Mouse (Mus musculus) lung, embryonic 14.5 days (tissue): ENCODE measurements around the gene Fam192a. TPM values are rescaled to one million over a fixed set of nuclear protein-coding genes. Genes with fewer than 3 reads are reported as not detected.

ENCODE experiments used
- ATAC-seq: fragments of 200-750 bp; cut with Nextera tagmentation; 2 replicates; pipeline ENCODE4 v1.8.0; 2017; ENCODE audit warnings: mild to moderate bottlenecking, moderate TSS enrichment, moderate library complexity; ENCODE audit not compliant: insufficient read depth
- DNase-seq: peaks from one replicate; pipeline ENCODE4 v3.0.0-alpha.2; 2015
- H3K27ac ChIP-seq: fragments of 300-500 bp; sonication (generic); 2 replicates; pipeline ENCODE4 v1.5.1; 2014; ENCODE audit warnings: low read depth, mild to moderate bottlenecking, moderate library complexity
- H3K27me3 ChIP-seq: fragments of 300-500 bp; sonication (generic); 2 replicates; pipeline ENCODE4 v1.6.1; 2014; ENCODE audit warnings: low read length, control low read depth; ENCODE audit not compliant: insufficient read depth
- H3K36me3 ChIP-seq: fragments of 300-500 bp; sonication (generic); 2 replicates; pipeline ENCODE4 v1.6.1; 2014; ENCODE audit warnings: control low read depth; ENCODE audit not compliant: insufficient read depth
- H3K4me1 ChIP-seq: fragments of 300-500 bp; sonication (generic); 2 replicates; pipeline ENCODE4 v1.6.1; 2014; ENCODE audit warnings: antibody characterized with exemption, control low read depth; ENCODE audit not compliant: insufficient read depth
- H3K4me2 ChIP-seq: fragments of 300-500 bp; sonication (generic); 2 replicates; pipeline ENCODE4 v1.6.1; 2014; ENCODE audit warnings: mild to moderate bottlenecking
- H3K4me3 ChIP-seq: fragments of 300-500 bp; sonication (generic); 2 replicates; pipeline ENCODE4 v1.5.1; 2014; ENCODE audit warnings: low read depth, low read length
- H3K9ac ChIP-seq: fragments of 300-500 bp; sonication (generic); 2 replicates; pipeline ENCODE4 v1.6.1; 2014
- H3K9me3 ChIP-seq: fragments of 300-500 bp; sonication (generic); 2 replicates; pipeline ENCODE4 v1.6.1; 2016; ENCODE audit warnings: low read depth, low read length, control low read depth
- CTCF ChIP-seq: IDR thresholded peaks from 2 replicates; pipeline ENCODE4 v1.5.1; 2016; ENCODE audit warnings: antibody characterized with exemption, low read depth
- WGBS: fragments of 180-500 bp; shearing (Covaris S2); extraction: QIAGEN DNeasy Blood & Tissue Kit; methylation state at CpG from one replicate; pipeline ENCODE4 v1.1.7; 2014; 5-methylcytosine and 5-hydroxymethylcytosine counted together
- polyA plus RNA-seq: library from polyadenylated mRNA; unstranded; fragments of >200 nt; fragmentation: Nextera tagmentation; extraction: Ambion mirVana; gene quantifications from 2 replicates; pipeline ENCODE4 v1.2.1, GENCODE M21; 2014

Fam192a gene
- polyA plus RNA-seq, 1 experiment from 2014 or later = 51.2 TPM

DNA sequence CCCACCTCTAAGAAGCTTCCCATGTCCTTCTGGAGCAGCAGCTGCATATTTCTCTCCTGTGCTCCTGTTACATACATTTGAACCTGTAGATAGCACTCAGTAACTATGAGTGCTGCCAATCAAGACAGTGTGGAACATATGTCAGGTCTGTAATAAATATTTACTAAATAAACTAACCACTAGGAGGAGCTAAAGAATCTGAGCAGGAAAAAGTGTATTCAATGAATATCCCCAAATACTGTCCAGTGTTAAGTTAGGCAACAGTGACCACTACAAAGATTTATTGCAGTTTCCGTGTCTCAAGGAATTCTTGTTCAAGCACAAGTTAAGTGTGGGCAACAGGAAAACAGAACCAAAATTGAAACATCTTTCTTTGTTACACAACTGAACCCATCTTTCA lies 7.6 kb downstream of the Fam192a start:
- Histone ChIP-seq H3K27me3 (no peaks in the 10 kb centered on the region), H3K9ac (no peak overlapping the region), H3K36me3 (no peaks in the 10 kb centered on the region; the same call in 1 of the 2 replicates), H3K4me2 (no peak overlapping the region), H3K4me1 (no peaks in the 10 kb centered on the region), H3K9me3 (no peaks in the 10 kb centered on the region), H3K4me3 (no peak overlapping the region), H3K27ac (no peak overlapping the region)
- peak; percentile 45; the same call in 1 of the 2 replicates for TF ChIP-seq CTCF
- ATAC-seq (no peak), DNase-seq (peak; percentile 42)
- WGBS = 54% methylated on average over 1 of the region's 1 CpGs

DNA sequence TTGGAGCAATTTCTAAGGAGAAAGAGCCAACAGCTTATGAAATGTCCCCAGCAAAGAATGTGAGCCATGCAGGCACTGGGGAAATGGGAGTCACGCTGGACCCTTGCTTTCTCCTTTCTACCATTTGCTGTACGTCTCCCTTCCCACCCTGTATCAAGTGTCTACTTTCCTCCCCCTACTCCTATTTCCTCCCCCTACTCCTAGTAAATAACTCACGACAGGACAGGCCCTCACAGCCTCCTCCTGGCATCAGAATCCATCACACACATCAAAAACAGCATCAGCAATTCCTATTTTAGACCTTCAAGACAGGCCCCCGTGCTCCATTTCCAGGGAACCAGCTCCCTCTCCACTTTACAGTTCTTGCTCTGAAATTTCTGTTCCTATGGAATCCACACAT lies 10.1 kb downstream of the Fam192a start:
- H3K4me2 ChIP-seq = no peak overlapping the region
- no peaks in the 10 kb centered on the region for H3K4me1 ChIP-seq
- no peak overlapping the region for H3K4me3 ChIP-seq
- no peaks in the 10 kb centered on the region for H3K27me3 ChIP-seq
- H3K27ac ChIP-seq = no peak overlapping the region
- peaks cover 9% of the 10 kb centered on the region for H3K36me3 ChIP-seq
- H3K9ac ChIP-seq = no peak overlapping the region
- ATAC-seq (no peak), DNase-seq (no peak)
- H3K9me3 ChIP-seq = no peaks in the 10 kb centered on the region
- 83% methylated on average over 4 of the region's 4 CpGs for WGBS
- TF ChIP-seq CTCF = no peak

DNA sequence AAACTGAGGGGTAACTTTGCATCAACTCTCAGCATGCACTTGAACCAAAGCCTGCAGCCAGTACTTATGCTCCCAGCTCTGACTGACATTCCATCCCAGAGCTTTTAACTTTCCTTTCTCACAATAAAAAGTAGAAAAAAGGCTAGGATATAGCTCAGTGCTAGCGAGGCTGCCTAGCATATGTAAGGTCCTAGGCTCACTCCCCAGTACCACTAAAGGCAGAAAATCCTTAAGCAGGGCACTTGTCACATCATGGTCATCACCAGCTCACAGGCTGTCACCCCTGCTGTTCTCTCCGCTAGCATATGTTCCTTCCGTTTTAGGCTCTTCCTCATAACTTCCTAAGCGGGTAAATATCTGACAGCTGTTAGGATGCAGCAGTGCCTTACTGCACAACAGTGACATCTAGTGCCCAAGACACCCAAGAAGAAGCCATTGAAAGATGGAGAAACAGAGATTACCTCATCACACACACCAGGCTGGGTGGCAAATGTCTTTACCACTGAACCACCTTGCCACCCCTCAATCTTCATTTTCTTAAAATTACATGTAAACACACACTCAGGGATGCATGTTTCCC lies 17.5 kb downstream of the Fam192a start:
- Histone ChIP-seq H3K9ac (no peak overlapping the region), H3K9me3 (no peaks in the 10 kb centered on the region), H3K27me3 (no peaks in the 10 kb centered on the region), H3K27ac (no peak overlapping the region), H3K4me2 (no peak overlapping the region), H3K4me3 (no peak overlapping the region), H3K36me3 (peaks cover 74% of the 10 kb centered on the region), H3K4me1 (no peaks in the 10 kb centered on the region)
- ATAC-seq = peak; percentile 35; the same call in 1 of the 2 replicates
- 52% methylated on average over 4 of the region's 4 CpGs for WGBS
- DNase-seq = peak; percentile 77
- TF ChIP-seq CTCF = peak; percentile 67

DNA sequence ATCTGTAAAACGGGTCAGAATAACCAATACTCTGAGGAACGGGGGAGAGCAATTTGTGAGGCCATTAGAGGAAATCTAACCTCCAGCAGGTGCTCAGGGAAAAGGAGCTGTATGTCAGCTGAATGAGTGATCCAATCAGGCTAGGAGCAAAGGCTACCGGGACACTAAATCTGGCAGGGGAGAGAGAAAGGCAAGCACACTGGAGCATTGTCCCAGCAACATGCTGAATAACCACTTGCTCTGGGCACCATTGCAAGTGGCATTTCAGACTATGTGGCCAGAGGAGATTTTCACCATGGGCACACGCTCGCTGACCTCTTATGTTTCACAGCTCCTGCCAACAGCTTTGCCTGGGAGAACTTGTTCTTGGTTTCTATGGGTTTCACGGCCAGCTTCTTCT lies 19.2 kb downstream of the Fam192a start:
- peaks cover 91% of the 10 kb centered on the region for H3K36me3 ChIP-seq
- no peak for TF ChIP-seq CTCF

DNA sequence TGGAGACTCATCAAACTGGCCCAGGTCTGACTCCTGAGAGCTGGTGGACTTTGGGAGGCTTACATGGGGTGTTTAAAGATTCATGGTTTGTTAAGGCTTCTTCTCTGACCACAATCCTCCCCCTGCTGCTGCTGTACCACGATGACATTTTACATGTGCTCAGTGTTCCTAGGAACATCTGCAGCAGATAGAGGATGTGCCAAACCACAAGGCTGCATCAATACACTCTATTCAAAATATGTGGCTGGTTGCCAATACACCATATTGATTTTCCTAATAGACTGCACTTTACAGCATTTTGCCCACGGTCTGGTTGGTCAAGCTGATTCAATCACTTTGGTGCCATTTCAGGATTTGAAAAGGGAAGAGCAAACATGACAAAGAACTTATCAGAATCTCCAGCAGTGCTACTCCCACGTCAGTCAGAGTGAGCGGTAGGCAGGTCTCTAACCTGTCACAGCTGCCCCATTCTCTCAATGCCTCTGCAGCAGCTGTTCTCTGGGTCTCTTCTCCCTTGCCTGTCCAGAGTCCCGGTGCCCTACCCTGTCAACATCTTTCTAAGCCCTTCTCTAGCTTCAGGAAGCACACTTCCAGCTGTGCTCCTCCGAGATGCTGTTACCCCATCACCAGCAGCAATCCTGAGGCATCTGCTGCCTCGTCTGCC lies 19.8 kb downstream of the Fam192a start:
- H3K36me3 ChIP-seq = peaks cover 91% of the 10 kb centered on the region

More for the DNA sequence above, 19.2 kb downstream of the Fam192a start:
- Histone ChIP-seq H3K9ac (no peak overlapping the region), H3K27ac (no peak overlapping the region), H3K4me3 (no peak overlapping the region), H3K27me3 (no peaks in the 10 kb centered on the region), H3K4me2 (no peak overlapping the region), H3K4me1 (no peaks in the 10 kb centered on the region), H3K9me3 (no peaks in the 10 kb centered on the region)
- WGBS = 91% methylated on average over 6 of the region's 6 CpGs
- ATAC-seq (no peak), DNase-seq (no peak)

DNA sequence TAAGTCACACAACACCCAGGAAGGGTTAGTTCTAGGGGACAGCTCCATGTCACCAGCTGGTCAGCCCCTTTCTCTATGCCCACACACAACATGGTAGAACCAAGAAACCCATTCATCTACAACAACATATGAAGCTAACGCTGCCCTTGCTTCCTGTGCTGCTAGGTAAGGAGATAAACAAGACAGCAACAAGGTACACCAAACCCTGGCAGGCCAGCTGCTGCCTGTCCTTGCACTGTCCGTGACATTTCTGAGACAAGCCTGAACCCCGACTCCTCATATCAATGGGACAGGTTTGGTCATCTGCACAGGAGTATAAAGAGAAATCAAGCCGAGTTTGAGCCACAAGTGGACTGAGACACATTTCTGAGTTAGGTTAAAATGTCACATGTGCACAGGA lies 26.6 kb downstream of the Fam192a start:
- Histone ChIP-seq H3K4me3 (no peak overlapping the region), H3K27ac (no peak overlapping the region), H3K4me2 (no peak overlapping the region), H3K4me1 (no peaks in the 10 kb centered on the region), H3K9me3 (no peaks in the 10 kb centered on the region), H3K36me3 (peaks cover 70% of the 10 kb centered on the region), H3K9ac (no peak overlapping the region), H3K27me3 (no peaks in the 10 kb centered on the region)
- DNase-seq (no peak), ATAC-seq (no peak)
- WGBS = 88% methylated on average over 4 of the region's 4 CpGs
- TF ChIP-seq CTCF = no peak

More for the DNA sequence above, 19.8 kb downstream of the Fam192a start:
- Histone ChIP-seq H3K4me2 (no peak overlapping the region), H3K9ac (no peak overlapping the region), H3K9me3 (no peaks in the 10 kb centered on the region), H3K4me3 (no peak overlapping the region), H3K4me1 (no peaks in the 10 kb centered on the region), H3K27ac (no peak overlapping the region), H3K27me3 (no peaks in the 10 kb centered on the region)
- WGBS = 81% methylated on average over 7 of the region's 7 CpGs
- DNase-seq = no peak
- no peak for ATAC-seq
- TF ChIP-seq CTCF = no peak

DNA sequence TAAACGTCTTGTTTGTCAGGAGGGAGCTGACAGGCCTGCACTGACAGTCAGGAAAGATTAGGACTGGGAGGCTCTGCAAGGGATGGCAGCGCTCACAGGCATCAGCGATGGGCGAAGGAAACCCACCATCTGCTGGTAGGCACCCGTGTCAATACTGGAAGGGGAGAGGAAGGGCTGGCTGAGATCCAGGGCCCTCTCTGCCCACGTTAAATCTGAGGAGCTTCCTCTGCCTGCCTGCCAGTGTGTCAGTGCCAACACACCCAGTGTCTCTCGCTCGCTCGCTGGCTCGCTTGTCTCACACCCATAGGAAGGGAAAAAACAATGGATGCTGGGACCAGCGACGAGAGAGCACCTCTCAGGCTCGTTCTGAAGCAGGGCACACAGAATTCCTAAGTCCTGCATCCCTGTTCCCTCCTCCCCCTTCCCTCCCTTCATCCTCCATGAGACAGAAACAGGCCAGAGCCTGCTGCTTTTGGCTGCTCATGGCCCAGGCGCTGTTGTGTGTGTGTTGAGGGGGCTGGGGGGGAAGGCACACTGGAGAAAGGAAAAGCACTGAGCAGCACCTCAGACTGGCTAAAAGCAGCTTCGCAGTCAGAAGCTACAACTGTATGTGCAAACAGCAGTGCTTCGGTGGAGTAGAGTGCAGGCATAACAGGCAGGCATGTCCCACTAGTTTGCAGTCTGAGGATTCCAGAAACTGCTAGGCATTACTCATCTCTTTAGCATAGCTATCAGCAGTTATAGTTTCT lies 27.5 kb downstream of the Fam192a start:
- Histone ChIP-seq H3K27ac (no peak overlapping the region), H3K4me2 (no peak overlapping the region), H3K9me3 (no peaks in the 10 kb centered on the region), H3K4me3 (no peak overlapping the region), H3K9ac (no peak overlapping the region), H3K27me3 (no peaks in the 10 kb centered on the region), H3K36me3 (peaks cover 63% of the 10 kb centered on the region), H3K4me1 (no peaks in the 10 kb centered on the region)
- DNase-seq (no peak), ATAC-seq (no peak)
- TF ChIP-seq CTCF = no peak
- WGBS = 88% methylated on average over 16 of the region's 16 CpGs
